Mouse (Mus musculus) kidney, embryonic 14.5 days (tissue): ENCODE measurements at regions not wholly inside any gene's neighbourhood (a gene's known extent, or its start where the extent isn't known, plus 50 kb on each side); places are given as distances from the start of the nearest gene placed in this dataset.

Experiments used
- ATAC-seq: fragments of 200-750 bp; cut with Nextera tagmentation; 2 replicates; pipeline ENCODE4 v1.8.0; 2017; ENCODE audit warnings: moderate number of reproducible peaks, mild to moderate bottlenecking, moderate TSS enrichment, moderate library complexity; ENCODE audit not compliant: low FRiP score, low TSS enrichment
- H3K27ac ChIP-seq: fragments of 300-500 bp; sonication (generic); 2 replicates; pipeline ENCODE4 v1.5.1; 2014; ENCODE audit warnings: low read depth, mild to moderate bottlenecking, low read length, moderate library complexity, mixed read lengths
- H3K27me3 ChIP-seq: fragments of 300-500 bp; sonication (generic); 2 replicates; pipeline ENCODE4 v1.6.1; 2014; ENCODE audit warnings: mild to moderate bottlenecking, low read length; ENCODE audit not compliant: control insufficient read depth, insufficient read depth
- H3K36me3 ChIP-seq: fragments of 300-500 bp; sonication (generic); 2 replicates; pipeline ENCODE4 v1.6.1; 2014; ENCODE audit warnings: low read length, mixed read lengths; ENCODE audit not compliant: control insufficient read depth, insufficient read depth
- H3K4me1 ChIP-seq: fragments of 300-500 bp; sonication (generic); 2 replicates; pipeline ENCODE4 v1.6.1; 2014; ENCODE audit warnings: low read length, mixed read lengths; ENCODE audit not compliant: control insufficient read depth, insufficient read depth
- H3K4me2 ChIP-seq: fragments of 300-500 bp; sonication (generic); replicated peaks from 2 replicates; pipeline ENCODE4 v1.6.1; 2014; ENCODE audit warnings: low read depth, mild to moderate bottlenecking, low read length
- H3K4me3 ChIP-seq: fragments of 300-500 bp; sonication (generic); 2 replicates; pipeline ENCODE4 v1.5.1; 2014; ENCODE audit warnings: mild to moderate bottlenecking, low read length
- H3K9ac ChIP-seq: fragments of 300-500 bp; sonication (generic); 2 replicates; pipeline ENCODE4 v1.6.1; 2014; ENCODE audit warnings: low read depth, mild to moderate bottlenecking, low read length, moderate library complexity
- H3K9me3 ChIP-seq: fragments of 300-500 bp; sonication (generic); 2 replicates; pipeline ENCODE4 v1.6.1; 2016; ENCODE audit warnings: low read length; ENCODE audit not compliant: control insufficient read depth
- WGBS: fragments of 180-500 bp; shearing (Covaris S2); extraction: QIAGEN DNeasy Blood & Tissue Kit; methylation state at CpG from one replicate; pipeline ENCODE4 v1.1.7; 2014; 5-methylcytosine and 5-hydroxymethylcytosine counted together

- H3K4me3 ChIP-seq = no peak overlapping the region
- H3K9ac ChIP-seq = no peak overlapping the region
- H3K4me1 ChIP-seq = 0 out of 2 replicates have a peak, but pooled peaks cover 6% of the 10 kb centered on the region
- no peaks in the 10 kb centered on the region for H3K9me3 ChIP-seq
- no peak overlapping the region for H3K27ac ChIP-seq
- H3K27me3 ChIP-seq = no peaks in the 10 kb centered on the region
- no peaks in the 10 kb centered on the region for H3K36me3 ChIP-seq
- H3K4me2 ChIP-seq = no peak overlapping the region
- ATAC-seq = no peak
- 57% methylated on average over 3 of the region's 3 CpGs for WGBS
Observed at GRCm38 (mm10) chr13:53911846-53912245, 143.7 kb downstream of the Drd1 start.

GRCm38 (mm10) chr13:53911261-53911660 lies 144.2 kb downstream of the Drd1 start:
- Histone ChIP-seq H3K9me3 (no peaks in the 10 kb centered on the region), H3K4me2 (no peak overlapping the region), H3K4me1 (0 out of 2 replicates have a peak, but pooled peaks cover 6% of the 10 kb centered on the region), H3K9ac (no peak overlapping the region), H3K4me3 (no peak overlapping the region), H3K27ac (no peak overlapping the region), H3K27me3 (no peaks in the 10 kb centered on the region), H3K36me3 (no peaks in the 10 kb centered on the region)
- ATAC-seq = no peak
- WGBS = 77% methylated on average over 8 of the region's 8 CpGs

- H3K27me3 ChIP-seq = no peaks in the 10 kb centered on the region
- 83% methylated on average over 4 of the region's 4 CpGs for WGBS
- no peak overlapping the region for H3K4me3 ChIP-seq
- ATAC-seq = no peak
- H3K9ac ChIP-seq = no peak overlapping the region
- H3K36me3 ChIP-seq = no peaks in the 10 kb centered on the region
- H3K4me2 ChIP-seq = no peak overlapping the region
- H3K27ac ChIP-seq = no peak overlapping the region
- H3K4me1 ChIP-seq = 0 out of 2 replicates have a peak, but pooled peaks cover 6% of the 10 kb centered on the region
- no peaks in the 10 kb centered on the region for H3K9me3 ChIP-seq
Observed at GRCm38 (mm10) chr13:53910251-53910650, 145.3 kb downstream of the Drd1 start.

DNA sequence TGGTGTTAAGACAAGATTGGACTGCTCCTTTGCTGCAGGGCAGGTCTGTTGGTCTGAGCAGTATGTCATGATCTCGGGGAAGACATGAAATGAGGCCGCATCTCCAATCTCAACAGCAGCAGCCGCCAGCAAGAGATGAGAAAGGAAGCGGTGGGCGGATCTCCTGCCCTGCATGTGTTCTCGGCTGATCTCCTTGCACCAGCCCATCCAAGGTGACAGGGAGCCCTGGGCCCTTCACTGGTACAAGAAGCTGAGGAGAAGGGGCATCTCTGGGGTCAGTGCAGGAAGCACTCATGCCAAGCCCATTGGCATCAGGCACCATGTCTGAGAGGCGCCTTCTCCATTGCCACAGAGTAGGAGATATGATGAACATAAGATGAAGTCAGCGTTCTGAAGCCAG lies 151.0 kb downstream of the Drd1 start:
- H3K4me2 ChIP-seq = no peak overlapping the region
- H3K27me3 ChIP-seq = no peaks in the 10 kb centered on the region
- no peaks in the 10 kb centered on the region for H3K9me3 ChIP-seq
- no peak overlapping the region for H3K4me3 ChIP-seq
- no peak for ATAC-seq
- H3K4me1 ChIP-seq = no peaks in the 10 kb centered on the region
- 86% methylated on average over 8 of the region's 8 CpGs for WGBS
- H3K36me3 ChIP-seq = no peaks in the 10 kb centered on the region
- no peak overlapping the region for H3K9ac ChIP-seq
- H3K27ac ChIP-seq = no peak overlapping the region

DNA sequence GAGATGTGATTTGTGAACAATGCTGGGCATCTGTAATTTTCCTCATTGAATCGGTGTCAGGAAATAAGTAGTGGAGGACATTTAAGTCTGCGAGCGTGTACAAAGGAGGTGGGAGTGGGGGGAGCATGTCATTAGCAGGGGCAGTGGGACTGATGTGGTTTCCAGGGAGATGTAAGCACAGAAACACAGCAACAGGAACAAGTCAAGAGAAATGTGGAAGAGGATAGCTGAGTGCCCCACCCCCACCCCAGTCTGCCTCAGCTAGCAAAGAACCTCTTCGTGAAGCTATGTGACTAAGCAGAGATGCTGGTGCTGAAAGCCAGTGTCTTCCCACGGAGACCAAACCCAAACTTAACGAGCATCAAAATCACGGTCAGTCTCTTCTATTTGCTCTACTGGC lies 151.9 kb downstream of the Drd1 start:
- H3K36me3 ChIP-seq = no peaks in the 10 kb centered on the region
- H3K4me1 ChIP-seq = peaks cover 5% of the 10 kb centered on the region; the same call in 1 of the 2 replicates
- no peak overlapping the region for H3K27ac ChIP-seq
- no peak overlapping the region for H3K9ac ChIP-seq
- H3K4me3 ChIP-seq = no peak overlapping the region
- no peak overlapping the region for H3K4me2 ChIP-seq
- no peaks in the 10 kb centered on the region for H3K27me3 ChIP-seq
- no peak for ATAC-seq
- 59% methylated on average over 7 of the region's 7 CpGs for WGBS
- H3K9me3 ChIP-seq = no peaks in the 10 kb centered on the region

GRCm38 (mm10) chr13:53902831-53903230 lies 152.7 kb downstream of the Drd1 start:
- no peak overlapping the region for H3K9ac ChIP-seq
- no peak overlapping the region for H3K4me2 ChIP-seq
- 88% methylated on average over 2 of the region's 2 CpGs for WGBS
- no peak for ATAC-seq
- H3K36me3 ChIP-seq = no peaks in the 10 kb centered on the region
- no peaks in the 10 kb centered on the region for H3K27me3 ChIP-seq
- H3K4me3 ChIP-seq = no peak overlapping the region
- peaks cover under 1% of the 10 kb centered on the region; the same call in 1 of the 2 replicates for H3K9me3 ChIP-seq
- no peak overlapping the region for H3K27ac ChIP-seq
- H3K4me1 ChIP-seq = peaks cover 5% of the 10 kb centered on the region; the same call in 1 of the 2 replicates

- Histone ChIP-seq H3K9ac (no peak overlapping the region), H3K36me3 (no peaks in the 10 kb centered on the region), H3K4me3 (no peak overlapping the region), H3K27me3 (no peaks in the 10 kb centered on the region), H3K9me3 (peaks cover 6% of the 10 kb centered on the region; the same call in 1 of the 2 replicates), H3K27ac (no peak overlapping the region), H3K4me1 (peaks cover 5% of the 10 kb centered on the region; the same call in 1 of the 2 replicates), H3K4me2 (no peak overlapping the region)
- ATAC-seq = no peak
- 66% methylated on average over 3 of the region's 3 CpGs for WGBS
Observed at GRCm38 (mm10) chr13:53900406-53901025, 155.0 kb downstream of the Drd1 start.

DNA sequence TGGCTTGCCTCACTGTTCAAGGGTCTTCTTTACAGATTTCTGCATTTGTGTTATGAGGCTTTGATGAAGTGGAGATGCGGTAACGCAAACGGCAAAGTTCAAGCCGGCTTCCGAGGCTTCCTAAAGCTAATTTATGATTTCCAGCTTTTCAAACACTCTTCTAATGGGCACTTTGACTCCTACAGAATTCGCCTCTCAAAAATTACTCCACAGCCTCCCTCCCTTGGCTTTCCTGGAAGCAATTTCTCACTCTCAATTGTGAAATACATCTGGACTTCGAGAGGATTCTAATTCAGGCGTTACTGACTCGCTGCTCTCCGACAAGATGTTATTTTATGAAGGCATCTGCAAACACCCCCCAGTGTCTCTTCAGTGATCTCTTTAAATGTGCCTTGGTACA lies 157.2 kb downstream of the Drd1 start:
- WGBS = 43% methylated on average over 10 of the region's 10 CpGs
- H3K4me1 ChIP-seq = peaks cover 5% of the 10 kb centered on the region; the same call in 1 of the 2 replicates
- H3K27me3 ChIP-seq = no peaks in the 10 kb centered on the region
- no peak overlapping the region for H3K4me3 ChIP-seq
- no peak overlapping the region for H3K9ac ChIP-seq
- H3K4me2 ChIP-seq = 0 out of 2 replicates have a peak overlapping the region, but pooled peaks have one; percentile 5
- H3K9me3 ChIP-seq = peaks cover 6% of the 10 kb centered on the region; the same call in 1 of the 2 replicates
- no peak for ATAC-seq
- no peaks in the 10 kb centered on the region for H3K36me3 ChIP-seq
- H3K27ac ChIP-seq = 0 out of 2 replicates have a peak overlapping the region, but pooled peaks have one; percentile 24

DNA sequence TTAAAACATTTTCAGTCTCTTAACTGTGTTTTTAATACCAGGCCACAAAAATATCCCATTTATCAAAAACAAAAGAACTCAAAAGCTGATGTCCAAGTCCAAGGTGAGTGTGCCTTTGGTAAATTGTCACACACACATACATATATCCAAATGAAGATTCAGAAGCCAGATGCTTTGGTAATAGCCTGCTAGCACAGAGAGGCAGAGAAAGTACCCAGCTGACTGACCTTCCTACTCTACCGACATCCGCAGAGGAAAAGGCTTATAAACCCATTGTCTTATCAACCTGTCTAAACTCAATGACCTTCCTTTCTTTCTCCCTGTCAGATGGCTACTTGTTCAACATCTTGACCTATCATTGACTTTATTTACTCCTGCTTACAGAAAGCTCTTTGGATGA lies 158.3 kb downstream of the Drd1 start:
- H3K4me2 ChIP-seq = no peak overlapping the region
- no peaks in the 10 kb centered on the region for H3K27me3 ChIP-seq
- H3K36me3 ChIP-seq = no peaks in the 10 kb centered on the region
- 95% methylated on average over 2 of the region's 2 CpGs for WGBS
- peaks cover 5% of the 10 kb centered on the region; the same call in 1 of the 2 replicates for H3K4me1 ChIP-seq
- H3K9me3 ChIP-seq = peaks cover 6% of the 10 kb centered on the region; the same call in 1 of the 2 replicates
- no peak overlapping the region for H3K27ac ChIP-seq
- H3K9ac ChIP-seq = no peak overlapping the region
- H3K4me3 ChIP-seq = no peak overlapping the region
- ATAC-seq = no peak
